Mouse (Mus musculus): ENCODE measurements around the gene 4930432M17Rik. TPM values are rescaled to one million over a fixed set of nuclear protein-coding genes. Genes with fewer than 3 reads are reported as not detected.

Gene 4930432M17Rik
- total RNA-seq, 2 experiments from 2014 or later, result not detected

Other genes starting within 250 kb of the 4930432M17Rik start
- gene Cnn3, start 244.3 kb upstream of the 4930432M17Rik start, total RNA-seq (2021), result 100 to 1,000 TPM; 284 to 529 TPM
- 10 to 100 TPM; 18.4 to 26.2 TPM for gene Slc44a3, start 138.4 kb upstream of the 4930432M17Rik start, total RNA-seq (2021)
- 10 to 100 TPM; 11.1 to 12.5 TPM for gene F3, start 52.8 kb downstream of the 4930432M17Rik start, total RNA-seq (2021)
- 100 to 1,000 TPM in 1 of 2 experiments, 10 to 100 TPM in 1; 82.6 to 109 TPM for gene Abcd3, start 144.5 kb downstream of the 4930432M17Rik start, total RNA-seq (2021)